Mouse (Mus musculus): ENCODE measurements around the gene Ephb4.

- TF ChIP-seq CTCF (IDR thresholded peaks at IDR 0.05; ENCODE audit: borderline replicate concordance, control insufficient read depth, extremely low read depth, insufficient read depth, low read length, poor library complexity) (no peak), POLR2A (IDR thresholded peaks at IDR 0.05; ENCODE audit: control insufficient read depth, extremely low read depth, insufficient read depth, low read length, poor library complexity) (no peak)
Observed at GRCm38 (mm10) chr5:137377176-137377575, 27.3 kb downstream of the Ephb4 start.

Measured in thymus, adult 2 months (tissue).